19 mouse cellular contexts compared by ENCODE assay signal in the genomic region with DNA sequence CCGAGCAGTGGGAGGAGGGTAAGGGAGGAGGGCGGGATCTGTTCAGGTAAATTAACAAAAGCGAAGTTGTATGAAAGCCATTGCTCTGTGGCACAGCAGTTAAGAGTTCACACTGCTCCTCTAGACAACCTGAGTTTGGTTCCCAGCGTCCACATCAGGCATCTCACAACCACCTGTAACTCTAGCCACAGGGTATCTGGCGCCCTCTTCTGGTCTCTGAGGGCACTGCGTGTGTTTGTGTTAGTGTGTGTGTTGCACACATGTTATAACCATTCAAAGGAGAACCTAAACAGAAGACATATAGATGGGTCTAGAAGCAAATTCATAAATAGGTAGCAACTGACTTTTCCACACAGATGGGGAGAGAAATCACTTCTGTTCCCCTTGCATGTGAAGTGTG.
A peak's percentile ranks its signal among the peaks of the same experiment; 100 is the strongest.
DNase-seq lines count a peak whose midpoint lies in the region; ATAC-seq and TF ChIP-seq lines count a peak whose summit lies in the region.
"Had no signal": no experiment of that assay in that cellular context is flagged by ENCODE, and none has a peak within 500 bp of the region (broad histone marks: within the 10 kb centered on the region; RNA-seq: fewer than 3 reads in every experiment).

No protein-coding gene starts in this region.

- DNase-seq in cerebellum, adult 2 months: no peak
- no peak for DNase-seq in cerebellum, adult 9-11 months
- no peak for DNase-seq in layer of hippocampus, adult 2 months (ENCODE audit: low spot score in 2 of 2)
- no peak for DNase-seq in layer of hippocampus, postnatal 14 days (ENCODE audit: low spot score in 2 of 2)
- DNase-seq in lung, postnatal 0 days (ENCODE audit: low spot score): no peak
- no peak for DNase-seq in lung, adult 2 months
- DNase-seq in naive thymus-derived CD4-positive, alpha-beta T cell, adult 2 months (ENCODE audit: low read depth): peak; percentile 18
- DNase-seq in kidney, adult 2 months: no peak
- DNase-seq: adrenal gland, postnatal 36 days; cerebellum, adult 9-10 months; heart, postnatal 14 days; spleen, adult 18-20 months had no signal

- H3K36me3 ChIP-seq in lung, postnatal 0 days (ENCODE audit: insufficient read depth, low read length): no peaks in the 10 kb centered on the region
- no peaks in the 10 kb centered on the region for H3K36me3 ChIP-seq in kidney, adult 2 months (ENCODE audit: control insufficient read depth, insufficient read depth, low read length)
- H3K36me3 ChIP-seq: embryonic facial prominence, embryonic 12.5 days; heart, embryonic 12.5 days; hindbrain, embryonic 12.5 days; lung, embryonic 15.5 days; midbrain, embryonic 12.5 days had no signal

- TF ChIP-seq POLR2A in cerebellum, adult 2 months (IDR thresholded peaks at IDR 0.05; ENCODE audit: borderline replicate concordance, insufficient read depth, low read length): no peak
- no peak for TF ChIP-seq POLR2A in lung, adult 2 months (IDR thresholded peaks at IDR 0.05; ENCODE audit: borderline replicate concordance, extremely low read depth, low read depth, low read length)
- TF ChIP-seq POLR2A in kidney, adult 2 months (IDR thresholded peaks at IDR 0.05; ENCODE audit: low read depth, low read length): no peak

- no peaks in the 10 kb centered on the region; the same call in 1 of the 2 replicates for H3K4me1 ChIP-seq in cerebellum, adult 2 months (ENCODE audit: control insufficient read depth, insufficient read depth, low read length)
- no peaks in the 10 kb centered on the region for H3K4me1 ChIP-seq in lung, postnatal 0 days (ENCODE audit: insufficient read depth, low read depth, low read length)
- H3K4me1 ChIP-seq in lung, adult 2 months (ENCODE audit: control insufficient read depth, insufficient read depth, low read length): no peaks in the 10 kb centered on the region; the same call in 1 of the 2 replicates
- no peaks in the 10 kb centered on the region for H3K4me1 ChIP-seq in kidney, adult 2 months (ENCODE audit: control insufficient read depth, insufficient read depth, low read length)

- H3K27ac ChIP-seq in cerebellum, adult 2 months (ENCODE audit: insufficient read depth, low read length): no peak overlapping the region
- no peak overlapping the region for H3K27ac ChIP-seq in layer of hippocampus, adult 2 months
- H3K27ac ChIP-seq in lung, postnatal 0 days (ENCODE audit: low read length): no peak overlapping the region
- H3K27ac ChIP-seq in kidney, adult 2 months (ENCODE audit: insufficient read depth, low read depth, low read length): no peak overlapping the region
- H3K27ac ChIP-seq: embryonic facial prominence, embryonic 12.5 days; hindbrain, embryonic 12.5 days; limb, embryonic 13.5 days; lung, embryonic 15.5 days; midbrain, embryonic 12.5 days had no signal

- no peaks in the 10 kb centered on the region for H3K27me3 ChIP-seq in cerebellum, adult 2 months (ENCODE audit: control insufficient read depth, insufficient read depth, low read length)
- no peaks in the 10 kb centered on the region for H3K27me3 ChIP-seq in lung, postnatal 0 days (replicated peaks; ENCODE audit: insufficient read depth, low read length)
- H3K27me3 ChIP-seq in kidney, adult 2 months (replicated peaks; ENCODE audit: control insufficient read depth, insufficient read depth, low read length): no peaks in the 10 kb centered on the region
- H3K27me3 ChIP-seq: embryonic facial prominence, embryonic 12.5 days; heart, embryonic 12.5 days; hindbrain, embryonic 12.5 days; limb, embryonic 13.5 days; lung, embryonic 15.5 days; midbrain, embryonic 12.5 days had no signal

- H3K9me3 ChIP-seq in lung, postnatal 0 days (ENCODE audit: low read length): no peaks in the 10 kb centered on the region
- H3K9me3 ChIP-seq: embryonic facial prominence, embryonic 12.5 days; limb, embryonic 13.5 days; lung, embryonic 15.5 days; midbrain, embryonic 12.5 days had no signal

- H3K9ac ChIP-seq in lung, postnatal 0 days (replicated peaks; ENCODE audit: low read depth): no peak overlapping the region
- H3K9ac ChIP-seq: embryonic facial prominence, embryonic 12.5 days; heart, embryonic 12.5 days; hindbrain, embryonic 12.5 days; limb, embryonic 13.5 days; lung, embryonic 15.5 days; midbrain, embryonic 12.5 days had no signal

- ATAC-seq in lung, postnatal 0 days: no peak
- ATAC-seq: forebrain, embryonic 14.5 days had no signal

- TF ChIP-seq CTCF in cerebellum, adult 2 months (IDR thresholded peaks at IDR 0.05; ENCODE audit: borderline replicate concordance, insufficient read depth, low read depth, low read length): peak; percentile 28; the same call in 1 of the 2 replicates
- peak; percentile 64 for TF ChIP-seq CTCF in layer of hippocampus, adult 2 months (conservative IDR thresholded peaks at IDR 0.05)
- peak; percentile 43 for TF ChIP-seq CTCF in lung, postnatal 0 days (IDR thresholded peaks at IDR 0.05)
- no peak for TF ChIP-seq CTCF in lung, adult 2 months (IDR thresholded peaks at IDR 0.05; ENCODE audit: insufficient read depth, low read length)
- no peak for TF ChIP-seq CTCF in kidney, adult 2 months (conservative IDR thresholded peaks at IDR 0.05; ENCODE audit: insufficient read depth, insufficient read length, low read depth, low read length)

- no peak overlapping the region for H3K4me2 ChIP-seq in lung, postnatal 0 days (replicated peaks; ENCODE audit: low read depth, low read length)
- H3K4me2 ChIP-seq: embryonic facial prominence, embryonic 12.5 days; heart, embryonic 12.5 days; hindbrain, embryonic 12.5 days; limb, embryonic 13.5 days; lung, embryonic 15.5 days; midbrain, embryonic 12.5 days had no signal

- no peak for TF ChIP-seq EP300 in lung, postnatal 0 days (IDR thresholded peaks at IDR 0.05)

- WGBS in cerebellum, adult 2 months: 84% methylated on average over 6 of the region's 6 CpGs
- WGBS in lung, postnatal 0 days: 79% methylated on average over 6 of the region's 6 CpGs
- WGBS in lung, adult 2 months: 86% methylated on average over 6 of the region's 6 CpGs
- WGBS in kidney, adult 2 months: 81% methylated on average over 6 of the region's 6 CpGs

- no peak overlapping the region for H3K4me3 ChIP-seq in cerebellum, adult 2 months (replicated peaks; ENCODE audit: insufficient read depth, low read depth, low read length)
- H3K4me3 ChIP-seq in layer of hippocampus, adult 2 months: no peak overlapping the region
- H3K4me3 ChIP-seq in lung, postnatal 0 days (ENCODE audit: low read depth, low read length): no peak overlapping the region
- no peak overlapping the region for H3K4me3 ChIP-seq in lung, adult 2 months (replicated peaks; ENCODE audit: extremely low read depth, low read depth, low read length)
- no peak overlapping the region for H3K4me3 ChIP-seq in kidney, adult 2 months (ENCODE audit: insufficient read depth, low read depth, low read length)
- H3K4me3 ChIP-seq: embryonic facial prominence, embryonic 12.5 days; heart, embryonic 12.5 days; hindbrain, embryonic 12.5 days; limb, embryonic 13.5 days; lung, embryonic 15.5 days; midbrain, embryonic 12.5 days had no signal

Comparison
In these comparisons a context has a peak if more than half of its experiments do, and no peak if none do; other contexts are left out.
1. CTCF ChIP-seq: peak in cerebellum, adult 2 months (single experiment), layer of hippocampus, adult 2 months (single experiment) and lung, postnatal 0 days (single experiment); none in lung, adult 2 months (single experiment) and kidney, adult 2 months (single experiment).